Mouse (Mus musculus) kidney, embryonic 15.5 days (tissue): Measurements from ENCODE around the gene Tet3. TPM values are rescaled to one million over a fixed set of nuclear protein-coding genes. Genes with fewer than 3 reads are reported as not detected.
A peak's percentile ranks its signal among the peaks of the same experiment; 100 is the strongest.

Experiments used
- ATAC-seq: fragments of 200-750 bp; cut with Nextera tagmentation; replicated peaks from 2 replicates; pipeline ENCODE4 v1.8.0; 2017; ENCODE audit warnings: moderate TSS enrichment; ENCODE audit not compliant: low FRiP score
- H3K27ac ChIP-seq: fragments of 300-500 bp; sonication (generic); 2 replicates; pipeline ENCODE4 v1.5.1; 2015; ENCODE audit warnings: mild to moderate bottlenecking, inconsistent platforms
- H3K27me3 ChIP-seq: fragments of 300-500 bp; sonication (generic); 2 replicates; pipeline ENCODE4 v1.6.1; 2015; ENCODE audit warnings: inconsistent platforms
- H3K36me3 ChIP-seq: fragments of 300-500 bp; sonication (generic); 2 replicates; pipeline ENCODE4 v1.6.1; 2015; ENCODE audit warnings: inconsistent platforms
- H3K4me1 ChIP-seq: fragments of 300-500 bp; sonication (generic); 2 replicates; pipeline ENCODE4 v1.6.1; 2015; ENCODE audit warnings: inconsistent platforms
- H3K4me2 ChIP-seq: fragments of 300-500 bp; sonication (generic); 2 replicates; pipeline ENCODE4 v1.6.1; 2015; ENCODE audit warnings: moderate library complexity, mild to moderate bottlenecking, inconsistent platforms
- H3K4me3 ChIP-seq: fragments of 300-500 bp; sonication (generic); replicated peaks from 2 replicates; pipeline ENCODE4 v1.5.1; 2015; ENCODE audit warnings: mild to moderate bottlenecking, inconsistent platforms
- H3K9ac ChIP-seq: fragments of 300-500 bp; sonication (generic); 2 replicates; pipeline ENCODE4 v1.6.1; 2015; ENCODE audit warnings: mild to moderate bottlenecking, inconsistent platforms
- H3K9me3 ChIP-seq: fragments of 300-500 bp; sonication (generic); replicated peaks from 2 replicates; pipeline ENCODE4 v1.6.1; 2016; ENCODE audit warnings: inconsistent platforms
- WGBS: fragments of 180-500 bp; shearing (Covaris S2); methylation state at CpG from one replicate; pipeline ENCODE4 v1.1.7; 2015; ENCODE audit warnings: mixed read lengths; 5-methylcytosine and 5-hydroxymethylcytosine counted together
- polyA plus RNA-seq: library from polyadenylated mRNA; unstranded; fragments of >200 nt; fragmentation: Nextera tagmentation; extraction: Ambion mirVana; gene quantifications from 2 replicates; pipeline ENCODE4 v1.2.1, GENCODE M21; 2015

Gene Tet3
- polyA plus RNA-seq, 1 experiment from 2014 or later = 51.4 TPM

DNA sequence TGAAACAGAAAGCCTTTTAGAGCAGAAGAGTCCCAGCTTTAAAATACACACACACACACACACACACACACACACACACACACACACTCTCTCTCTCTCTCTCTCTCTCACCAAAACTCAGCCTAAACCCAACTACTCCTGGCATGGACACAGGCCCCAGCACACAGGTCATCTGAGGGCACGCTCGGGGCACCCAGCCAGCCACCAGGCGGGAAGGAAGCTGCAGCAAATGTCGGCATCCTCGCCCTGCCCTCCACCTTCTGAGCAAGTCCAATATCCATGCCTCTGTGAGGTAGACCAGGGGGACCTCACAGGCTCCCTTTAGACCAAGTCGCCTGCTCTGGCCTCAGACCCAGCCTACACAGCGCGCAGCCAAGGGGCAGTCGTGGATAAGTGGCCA is 14.4 kb upstream of the Tet3 start:
- no peaks in the 10 kb centered on the region for H3K9me3 ChIP-seq
- no peak overlapping the region for H3K27ac ChIP-seq
- WGBS = 80% methylated on average over 9 of the region's 9 CpGs
- ATAC-seq = no peak
- no peak overlapping the region for H3K9ac ChIP-seq
- H3K27me3 ChIP-seq = no peaks in the 10 kb centered on the region
- no peak overlapping the region for H3K4me2 ChIP-seq
- 0 out of 2 replicates have a peak, but pooled peaks cover 6% of the 10 kb centered on the region for H3K4me1 ChIP-seq
- H3K36me3 ChIP-seq = no peaks in the 10 kb centered on the region
- no peak overlapping the region for H3K4me3 ChIP-seq

DNA sequence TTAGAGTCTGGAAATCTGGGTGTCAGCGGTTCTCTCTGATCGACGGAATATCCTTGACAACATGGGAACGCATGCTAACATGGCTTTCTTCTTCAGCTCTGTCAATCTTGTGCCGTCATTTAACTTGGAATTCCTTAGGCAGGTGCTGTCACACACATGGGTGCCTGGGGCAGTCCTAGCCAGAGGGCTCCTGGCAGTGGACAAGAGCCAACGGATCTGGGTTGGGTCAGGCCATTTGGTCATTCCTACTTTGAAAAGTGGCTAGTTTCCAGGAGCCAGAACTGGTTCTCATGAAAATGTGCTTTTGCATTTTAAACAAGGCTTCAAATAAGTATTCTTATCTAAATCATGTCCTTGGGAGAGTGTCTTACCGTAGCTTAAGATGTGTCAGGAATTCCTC is 12.9 kb upstream of the Tet3 start:
- no peak overlapping the region for H3K4me3 ChIP-seq
- H3K9ac ChIP-seq = no peak overlapping the region
- H3K4me2 ChIP-seq = no peak overlapping the region
- whole genome bisulfite sequencing = 85% methylated on average over 7 of the region's 7 CpGs
- no peaks in the 10 kb centered on the region for H3K36me3 ChIP-seq
- H3K4me1 ChIP-seq = 0 out of 2 replicates have a peak, but pooled peaks cover 3% of the 10 kb centered on the region
- H3K9me3 ChIP-seq = no peaks in the 10 kb centered on the region
- H3K27me3 ChIP-seq = no peaks in the 10 kb centered on the region
- ATAC-seq = no peak
- no peak overlapping the region for H3K27ac ChIP-seq

DNA sequence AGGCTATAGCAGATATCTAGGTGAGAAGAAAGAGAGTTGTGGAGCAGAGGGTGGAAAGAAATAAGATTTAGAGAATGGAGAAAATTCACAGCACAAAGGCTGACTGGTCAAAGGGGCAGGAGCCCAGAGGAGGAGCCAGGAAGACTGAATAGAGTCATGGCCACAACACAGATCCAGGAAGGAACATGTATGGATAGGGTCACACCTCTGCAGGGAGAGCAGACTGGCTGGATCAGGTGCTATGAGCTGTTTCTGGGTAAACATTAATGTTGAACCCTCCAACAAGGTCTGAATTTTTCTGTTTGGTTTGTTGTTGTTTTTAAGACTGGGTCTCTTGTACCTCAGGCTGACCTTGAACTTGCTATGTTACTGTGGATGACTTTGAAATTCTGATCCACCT is 5.1 kb upstream of the Tet3 start:
- Histone ChIP-seq H3K27me3 (no peaks in the 10 kb centered on the region), H3K4me1 (peaks cover 12% of the 10 kb centered on the region), H3K36me3 (no peaks in the 10 kb centered on the region), H3K4me3 (no peak overlapping the region), H3K4me2 (no peak overlapping the region), H3K27ac (no peak overlapping the region), H3K9ac (no peak overlapping the region), H3K9me3 (no peaks in the 10 kb centered on the region)
- ATAC-seq = no peak

DNA sequence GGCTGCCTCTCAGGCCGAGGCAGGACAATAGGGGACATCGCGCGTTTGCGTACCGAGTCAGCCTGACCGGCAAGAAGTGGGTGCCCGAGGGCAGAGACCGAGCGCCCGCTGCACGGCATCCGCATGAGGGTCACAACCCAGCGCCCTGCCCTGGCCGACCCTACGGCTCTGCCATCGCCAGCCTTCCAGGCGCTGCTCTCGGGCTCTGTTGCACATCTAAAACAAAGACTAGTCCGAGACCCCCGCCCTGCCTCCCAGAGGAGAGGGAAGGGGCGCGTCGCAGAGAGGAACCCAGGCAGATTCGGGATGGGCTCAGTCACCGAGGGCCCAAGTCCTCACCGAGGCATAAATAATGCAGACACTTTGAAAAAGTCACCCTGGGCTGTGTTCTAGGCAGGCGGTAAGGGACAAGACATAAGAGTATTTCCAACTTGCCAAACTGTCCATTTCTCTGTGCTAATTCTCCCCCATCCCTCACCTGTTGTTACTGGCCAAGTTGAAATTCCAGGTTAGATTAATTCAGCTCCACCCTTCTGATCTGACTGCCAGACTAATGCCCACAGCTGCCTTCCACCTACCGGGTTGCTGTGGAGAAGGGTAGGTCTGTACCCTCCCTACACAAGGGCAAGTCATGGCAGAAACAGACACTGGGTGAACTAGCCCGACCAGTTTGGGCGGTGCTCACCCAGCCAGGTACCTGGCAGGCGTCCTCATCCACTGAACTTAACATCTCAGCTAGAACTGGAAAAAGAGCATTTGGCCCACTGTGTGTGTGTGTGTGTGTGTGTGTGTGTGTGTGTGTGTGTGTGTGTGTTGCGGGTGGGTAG is 1.7 kb downstream of the Tet3 start:
- peak overlapping the region; percentile 87 for H3K4me2 ChIP-seq
- ATAC-seq = peak; percentile 26
- no peaks in the 10 kb centered on the region for H3K9me3 ChIP-seq
- H3K4me1 ChIP-seq = peaks cover 57% of the 10 kb centered on the region
- H3K27me3 ChIP-seq = no peaks in the 10 kb centered on the region
- peak overlapping the region; percentile 85 for H3K4me3 ChIP-seq
- WGBS = 2% methylated on average over 32 of the region's 33 CpGs
- peak overlapping the region; percentile 96 for H3K27ac ChIP-seq
- H3K9ac ChIP-seq = peak overlapping the region; percentile 82
- H3K36me3 ChIP-seq = 0 out of 2 replicates have a peak, but pooled peaks cover 3% of the 10 kb centered on the region

DNA sequence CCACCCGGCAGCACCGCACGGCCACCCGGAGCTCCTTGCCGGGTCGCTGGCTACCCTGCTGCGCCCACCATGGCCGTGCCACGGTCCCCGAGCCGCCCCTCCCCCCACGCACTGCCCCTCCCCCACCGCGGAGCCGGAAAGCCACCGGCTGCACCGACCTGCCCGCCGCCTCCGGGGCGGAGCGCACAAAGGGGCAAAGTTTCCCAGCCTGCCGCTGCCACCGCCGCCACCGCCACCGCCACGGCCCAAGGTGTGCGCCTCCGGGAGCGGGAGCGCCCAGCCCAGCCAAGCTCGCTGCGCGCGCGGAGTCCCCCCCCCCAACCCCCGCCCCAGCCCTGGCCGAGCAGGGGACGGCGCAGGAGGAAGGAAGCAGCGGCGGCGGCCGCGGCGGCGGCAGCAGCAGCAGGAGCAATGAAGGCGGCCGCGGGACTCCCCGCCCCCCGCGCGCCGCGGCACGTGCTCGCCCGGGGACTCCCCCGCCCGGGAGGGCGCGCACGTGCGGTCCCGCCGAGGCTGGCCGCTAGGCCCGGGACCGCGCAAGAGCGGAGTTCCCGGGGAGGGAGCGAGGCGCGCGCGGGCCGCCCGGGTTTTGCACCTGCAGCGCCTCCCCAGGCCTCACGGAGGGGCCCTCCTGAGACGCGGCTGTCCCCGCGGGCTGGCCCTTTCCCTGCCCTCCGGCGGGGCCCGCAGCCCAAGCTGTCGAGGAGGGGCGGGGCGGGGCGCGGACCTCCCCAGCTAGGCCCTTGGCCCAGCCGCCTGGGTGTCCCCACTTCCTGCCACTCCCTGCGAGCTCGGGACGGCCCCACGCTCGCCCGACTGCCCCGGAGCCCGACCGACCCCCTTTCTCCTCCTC is 2.5 kb downstream of the Tet3 start:
- H3K9ac ChIP-seq = peak overlapping the region; percentile 82

DNA sequence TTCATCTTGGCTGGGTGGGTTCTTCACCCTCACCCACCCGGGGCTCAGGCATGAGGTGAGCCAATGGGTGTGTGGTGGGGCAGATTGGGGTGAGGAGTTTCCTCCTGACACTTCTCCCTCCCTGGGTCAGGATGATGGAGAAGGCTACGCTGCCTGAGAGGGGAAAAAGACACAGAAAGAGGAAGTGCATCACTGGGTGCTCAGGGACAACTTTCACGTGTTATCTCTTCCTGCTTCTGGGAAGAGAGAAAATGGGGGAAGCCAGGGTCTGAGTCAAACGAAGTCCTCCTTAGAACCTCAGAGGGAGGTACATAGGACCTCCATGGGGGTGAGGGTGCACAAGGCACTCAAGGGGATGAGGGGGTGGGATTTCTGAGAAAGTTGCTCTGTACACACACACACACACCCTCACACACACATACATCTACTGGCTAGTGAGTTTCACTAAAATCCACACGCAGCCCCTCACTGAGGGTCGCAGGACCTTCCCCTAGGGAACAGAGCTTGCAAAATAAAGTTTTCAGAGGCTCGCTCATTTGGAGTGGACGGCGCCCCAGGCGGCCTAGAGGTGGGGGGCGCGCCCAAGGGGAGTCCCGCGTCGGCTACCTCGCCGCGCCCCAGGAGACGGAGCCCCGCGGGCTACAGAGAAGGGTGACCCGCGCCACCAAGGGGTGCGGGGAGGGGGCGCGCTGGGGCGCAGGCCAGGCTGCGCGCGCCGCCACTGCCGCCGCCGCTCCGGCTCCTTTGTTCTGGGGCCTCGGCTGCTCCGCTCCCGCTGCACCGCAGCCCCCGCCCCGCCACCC is 3.4 kb downstream of the Tet3 start:
- H3K36me3 ChIP-seq = 0 out of 2 replicates have a peak, but pooled peaks cover 3% of the 10 kb centered on the region
- peak overlapping the region; percentile 82 for H3K9ac ChIP-seq
- H3K4me1 ChIP-seq = peaks cover 74% of the 10 kb centered on the region
- H3K4me2 ChIP-seq = peak overlapping the region; percentile 87
- H3K27ac ChIP-seq = peak overlapping the region; percentile 96
- no peaks in the 10 kb centered on the region for H3K27me3 ChIP-seq
- peak overlapping the region; percentile 85 for H3K4me3 ChIP-seq
- H3K9me3 ChIP-seq = no peaks in the 10 kb centered on the region
- under 1% methylated on average over 35 of the region's 41 CpGs for WGBS
- peak; percentile 48 for ATAC-seq

More for the DNA sequence above, 2.5 kb downstream of the Tet3 start:
- Histone ChIP-seq H3K36me3 (0 out of 2 replicates have a peak, but pooled peaks cover 3% of the 10 kb centered on the region), H3K4me1 (peaks cover 65% of the 10 kb centered on the region), H3K4me3 (peak overlapping the region; percentile 85), H3K27me3 (no peaks in the 10 kb centered on the region), H3K4me2 (peak overlapping the region; percentile 87), H3K27ac (peak overlapping the region; percentile 96), H3K9me3 (no peaks in the 10 kb centered on the region)
- peak; percentile 77 for ATAC-seq
- WGBS = under 1% methylated on average over 51 of the region's 105 CpGs

DNA sequence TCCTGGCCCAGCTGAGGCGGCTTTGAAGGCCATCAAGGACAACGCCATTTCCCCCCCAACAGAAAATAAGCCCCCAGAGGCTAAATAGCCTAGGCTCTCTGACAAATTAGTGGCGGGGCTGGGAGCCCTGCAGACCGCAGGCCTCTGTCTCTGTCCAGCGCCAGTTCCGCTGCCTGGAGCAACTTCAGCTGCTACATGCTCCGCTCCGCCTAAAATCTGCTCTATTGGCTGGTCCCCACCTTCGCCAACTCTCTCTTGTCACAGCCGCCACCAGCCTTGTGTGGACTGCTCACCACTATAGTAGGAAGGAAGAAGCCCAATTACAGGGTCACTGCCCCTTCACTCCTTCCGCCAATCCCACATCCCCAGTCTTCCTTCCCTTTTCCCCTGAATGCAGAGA is 5.2 kb downstream of the Tet3 start:
- Histone ChIP-seq H3K27ac (peak overlapping the region; percentile 96), H3K9ac (0 out of 2 replicates have a peak overlapping the region, but pooled peaks have one; percentile 24), H3K4me3 (peak overlapping the region; percentile 85), H3K4me2 (peak overlapping the region; percentile 87), H3K36me3 (peaks cover 8% of the 10 kb centered on the region; the same call in 1 of the 2 replicates), H3K4me1 (peaks cover 80% of the 10 kb centered on the region), H3K27me3 (no peaks in the 10 kb centered on the region), H3K9me3 (no peaks in the 10 kb centered on the region)
- ATAC-seq = no peak
- WGBS = 25% methylated on average over 11 of the region's 11 CpGs

DNA sequence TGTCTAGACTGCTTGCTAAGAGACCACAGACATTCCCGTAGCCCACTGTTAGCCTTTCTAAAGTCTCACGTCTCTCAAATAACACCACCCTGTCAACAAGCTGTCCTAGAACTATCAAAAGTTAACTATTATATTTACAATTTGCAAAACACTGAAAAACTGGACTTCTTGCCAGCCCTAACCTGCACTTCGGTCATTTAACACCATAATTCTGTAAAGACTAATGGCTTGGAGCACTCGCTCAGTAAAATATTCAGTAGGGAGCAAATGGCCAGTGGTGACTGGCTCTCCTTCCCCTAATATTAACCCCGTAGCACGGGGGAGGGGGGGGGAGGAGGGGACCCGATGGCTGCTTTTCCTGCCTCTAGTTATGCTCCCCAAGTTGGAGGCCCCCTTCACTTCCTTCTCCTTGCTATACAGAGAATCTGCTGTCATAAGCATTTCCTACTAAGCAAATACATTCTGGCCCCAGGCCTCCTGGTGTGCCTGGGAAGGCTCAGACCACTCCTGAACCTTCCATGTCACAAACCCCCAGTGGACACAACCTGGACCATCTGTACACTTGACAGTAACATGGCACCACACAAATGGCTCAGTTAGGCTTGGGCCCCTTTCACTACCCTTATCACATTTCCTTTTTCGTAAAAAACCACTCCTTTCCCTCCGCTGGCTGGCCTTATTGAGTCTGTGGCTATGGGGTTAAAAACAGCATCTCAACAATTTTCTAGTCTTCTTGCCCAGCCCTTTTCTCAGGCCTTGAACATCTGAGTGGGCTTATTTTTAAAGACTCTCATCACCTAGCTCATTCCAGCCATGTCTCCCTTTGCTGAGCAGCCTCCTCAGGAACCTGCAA is 8.2 kb downstream of the Tet3 start:
- H3K27me3 ChIP-seq = no peaks in the 10 kb centered on the region
- H3K4me2 ChIP-seq = peak overlapping the region; percentile 41
- ATAC-seq = no peak

DNA sequence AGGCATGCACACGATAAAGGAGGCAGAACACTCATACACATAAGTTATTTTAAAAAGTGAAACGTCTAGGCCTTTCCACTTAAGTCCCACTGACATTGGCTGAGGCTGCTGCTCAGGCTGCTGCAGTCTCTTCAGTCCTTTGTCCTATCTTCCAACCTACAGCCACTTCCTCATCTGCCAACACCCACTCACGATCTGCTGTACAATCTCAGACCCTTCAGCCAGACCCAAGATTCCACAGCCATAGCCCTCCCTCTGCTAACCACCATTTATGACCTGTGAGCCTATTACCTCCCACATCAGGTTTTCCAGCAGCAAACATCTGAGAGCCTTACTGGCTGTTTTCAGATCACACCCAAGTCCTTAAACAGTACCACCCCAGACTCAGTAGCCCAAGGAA is 9.4 kb downstream of the Tet3 start:
- Histone ChIP-seq H3K27ac (peak overlapping the region; percentile 48; the same call in 1 of the 2 replicates), H3K4me1 (peaks cover 96% of the 10 kb centered on the region), H3K9ac (no peak overlapping the region), H3K9me3 (no peaks in the 10 kb centered on the region), H3K36me3 (peaks cover 34% of the 10 kb centered on the region), H3K4me2 (no peak overlapping the region), H3K4me3 (no peak overlapping the region), H3K27me3 (no peaks in the 10 kb centered on the region)
- no peak for ATAC-seq
- WGBS = 30% methylated on average over 3 of the region's 3 CpGs

More for the DNA sequence above, 8.2 kb downstream of the Tet3 start:
- no peak overlapping the region for H3K4me3 ChIP-seq
- H3K9ac ChIP-seq = no peak overlapping the region; the same call in 1 of the 2 replicates
- peaks cover 26% of the 10 kb centered on the region for H3K36me3 ChIP-seq
- 36% methylated on average over 9 of the region's 9 CpGs for WGBS
- no peaks in the 10 kb centered on the region for H3K9me3 ChIP-seq
- H3K27ac ChIP-seq = peak overlapping the region; percentile 63
- H3K4me1 ChIP-seq = peaks cover 96% of the 10 kb centered on the region

DNA sequence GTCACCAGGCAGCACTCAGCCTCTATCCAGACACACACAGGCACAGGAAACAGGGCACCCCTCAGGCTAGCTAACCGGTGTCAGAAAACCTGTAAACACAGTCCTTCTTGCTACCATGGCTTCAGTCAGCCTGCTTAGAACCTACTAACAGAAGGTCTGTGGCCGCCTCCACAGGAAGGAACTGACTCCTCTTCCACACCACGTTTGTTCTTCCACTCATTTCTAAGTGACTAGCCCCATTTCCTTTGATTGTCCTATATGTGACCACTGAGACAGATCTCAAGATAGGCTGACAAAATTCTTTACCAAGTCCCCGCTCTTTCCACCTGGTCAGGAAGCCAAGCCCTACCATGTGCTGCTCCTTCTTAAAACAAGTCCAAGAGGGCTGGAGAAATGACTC is 10.0 kb downstream of the Tet3 start:
- H3K4me2 ChIP-seq = no peak overlapping the region

DNA sequence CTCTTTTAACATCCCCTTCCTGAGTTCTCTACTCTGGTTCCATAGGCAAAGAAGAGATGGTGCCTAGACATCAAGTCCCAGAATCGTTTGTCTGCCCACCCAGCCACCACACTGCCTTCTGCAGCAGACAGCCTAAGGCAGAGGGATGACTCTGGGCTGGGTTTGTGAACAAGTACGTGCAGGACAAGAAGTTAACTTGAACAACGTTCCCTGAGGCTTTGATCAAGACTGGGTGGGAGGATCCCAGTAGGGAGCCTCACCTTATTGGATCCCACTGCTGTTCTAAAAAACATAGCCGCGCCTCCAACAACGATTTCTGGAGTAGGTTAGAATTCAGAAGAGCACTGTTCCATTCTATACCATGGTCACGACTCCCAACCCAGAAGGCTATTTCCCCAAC is 11.9 kb downstream of the Tet3 start:
- no peak overlapping the region for H3K4me2 ChIP-seq
- 64% methylated on average over 7 of the region's 7 CpGs for WGBS
- ATAC-seq = no peak
- H3K27me3 ChIP-seq = no peaks in the 10 kb centered on the region
- H3K27ac ChIP-seq = no peak overlapping the region
- no peak overlapping the region for H3K9ac ChIP-seq
- no peak overlapping the region for H3K4me3 ChIP-seq
- peaks cover 31% of the 10 kb centered on the region for H3K36me3 ChIP-seq
- peaks cover 98% of the 10 kb centered on the region for H3K4me1 ChIP-seq
- no peaks in the 10 kb centered on the region for H3K9me3 ChIP-seq

More for the DNA sequence above, 10.0 kb downstream of the Tet3 start:
- Histone ChIP-seq H3K9ac (no peak overlapping the region), H3K4me1 (peaks cover 96% of the 10 kb centered on the region), H3K27me3 (no peaks in the 10 kb centered on the region), H3K36me3 (peaks cover 34% of the 10 kb centered on the region), H3K9me3 (no peaks in the 10 kb centered on the region), H3K4me3 (no peak overlapping the region), H3K27ac (0 out of 2 replicates have a peak overlapping the region, but pooled peaks have one; percentile 48)
- 68% methylated on average over 4 of the region's 4 CpGs for WGBS
- ATAC-seq = no peak
